Comparison of ENCODE assay signal across 15 mouse cellular contexts in the genomic region with DNA sequence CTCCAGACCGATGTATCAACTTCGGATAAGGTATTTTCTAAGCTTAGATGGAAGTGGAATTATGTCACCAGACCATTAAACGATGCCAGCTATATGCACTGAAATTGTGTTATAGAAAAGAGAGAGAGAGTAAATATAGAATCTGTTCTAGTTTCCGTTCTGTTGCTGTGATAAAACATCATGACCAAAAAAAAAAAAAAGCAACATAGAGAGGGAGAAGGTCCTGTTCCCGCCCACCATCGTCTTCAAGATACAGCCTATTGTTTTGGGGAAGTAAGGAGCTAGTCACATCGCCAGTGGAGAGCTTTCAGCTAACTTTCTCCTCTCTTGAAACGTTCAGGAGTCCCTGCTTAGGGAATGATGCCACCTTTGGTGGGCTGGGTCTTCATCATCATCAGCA.
"Had no signal": no experiment of that assay in that cellular context is flagged by ENCODE, and none has a peak within 500 bp of the region (broad histone marks: within the 10 kb centered on the region; RNA-seq: fewer than 3 reads in every experiment).

No protein-coding gene starts in this region.

- H3K4me1 ChIP-seq: stomach, embryonic 15.5 days had no signal

- H3K9ac ChIP-seq: neural tube, embryonic 15.5 days; stomach, embryonic 15.5 days had no signal

- H3K4me3 ChIP-seq: neural tube, embryonic 15.5 days; stomach, embryonic 15.5 days had no signal

- H3K4me2 ChIP-seq: neural tube, embryonic 15.5 days; stomach, embryonic 15.5 days had no signal

- H3K9me3 ChIP-seq: neural tube, embryonic 15.5 days; stomach, embryonic 15.5 days had no signal

- H3K27ac ChIP-seq: neural tube, embryonic 15.5 days; stomach, embryonic 15.5 days; stomach, postnatal 0 days had no signal

- H3K36me3 ChIP-seq: neural tube, embryonic 15.5 days; stomach, embryonic 15.5 days had no signal

- DNase-seq: retina, postnatal 1 day; right cerebral cortex, adult 18-20 months; right cerebral cortex, postnatal 14 days; right cerebral cortex, postnatal 25 days; right cerebral cortex, postnatal 4 days; spleen, adult 18-20 months; thymus, adult 18-20 months; thymus, adult 2 months; thymus, postnatal 14 days; thymus, postnatal 25 days; thymus, postnatal 36 days; thymus, postnatal 4 days had no signal

- H3K27me3 ChIP-seq: neural tube, embryonic 15.5 days; stomach, embryonic 15.5 days had no signal
